Mouse (Mus musculus): Measurements from ENCODE around the gene Gm5485.

Gm5485 gene

DNA sequence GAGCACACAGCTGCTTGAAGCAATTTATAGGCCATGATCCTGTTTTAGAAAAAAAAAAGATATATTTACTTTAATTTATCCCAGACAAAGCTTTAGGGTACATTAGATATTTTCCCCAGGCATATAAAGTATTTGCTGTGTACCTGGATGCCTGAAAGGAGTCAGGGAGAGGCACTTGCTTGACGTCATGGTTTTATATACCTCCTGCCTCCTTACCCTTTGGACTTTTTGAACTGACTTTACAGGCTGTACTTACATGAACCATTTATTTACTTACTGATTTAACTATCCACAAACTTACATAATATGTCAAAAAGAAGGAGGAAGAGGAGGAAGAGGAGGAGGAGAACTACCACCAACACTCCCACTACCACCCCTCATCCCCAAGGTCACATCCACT is at the start of gene Gm5485:
TSS of gene Gm5485 (minus strand) at position 171 of the 400 bp plus-strand sequence.
- CTCF ChIA-PET = no interaction called here

DNA sequence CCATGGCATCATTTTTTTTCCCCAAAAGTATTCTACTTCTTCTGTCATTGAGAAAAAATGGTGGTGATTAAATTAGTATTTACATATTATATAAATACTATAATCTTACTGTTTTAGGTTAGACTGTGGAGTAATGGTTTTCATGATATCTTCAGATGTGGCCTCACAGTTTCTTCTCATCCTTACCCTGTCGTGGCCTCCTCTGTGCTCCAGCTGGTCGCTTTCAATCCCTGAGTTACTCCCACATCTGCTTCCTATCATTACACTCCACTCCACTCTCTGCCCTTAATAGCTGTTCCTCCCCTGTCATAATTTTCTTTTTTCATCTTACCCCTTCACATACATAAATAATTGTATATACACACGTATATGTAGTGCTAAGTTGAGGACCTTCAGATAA is 41.0 kb upstream of the Gm5485 start:
- CTCF ChIA-PET = no interaction called here

DNA sequence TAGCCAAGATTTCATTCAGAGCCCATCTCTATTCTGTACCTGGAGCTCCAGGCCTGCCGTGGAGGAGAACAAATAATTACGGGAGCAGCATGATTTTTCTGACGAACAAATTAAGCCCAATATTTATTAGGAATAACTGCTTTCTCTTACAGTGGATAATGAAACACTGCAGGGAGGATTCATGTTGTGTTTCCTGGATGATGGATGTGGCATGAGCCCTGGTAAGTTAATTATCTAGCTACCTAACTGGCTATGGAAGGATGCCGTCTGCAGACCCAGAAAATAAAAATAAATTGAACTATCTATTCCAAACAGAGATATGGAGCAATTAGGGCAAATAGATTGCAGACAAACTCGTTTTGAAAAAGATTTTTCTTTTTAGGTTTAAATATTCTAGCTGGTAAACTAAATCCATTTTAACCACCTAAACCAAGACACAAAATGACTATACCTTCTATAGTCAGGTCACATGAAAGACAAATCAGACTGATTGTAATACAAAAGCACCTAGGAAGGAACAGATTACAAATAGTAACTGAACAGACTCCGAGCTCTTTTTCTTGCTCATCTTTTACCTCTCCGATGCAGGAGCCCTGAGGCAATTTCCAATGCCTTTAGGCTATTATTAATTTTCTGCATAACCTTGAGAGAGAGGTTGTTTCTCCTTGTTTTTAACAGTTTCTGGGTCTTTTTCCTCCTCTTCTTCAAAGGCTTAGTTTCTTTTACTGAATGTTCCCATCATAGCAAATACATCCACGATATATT is 34.1 kb upstream of the Gm5485 start:
- CTCF ChIA-PET = no interaction called here

DNA sequence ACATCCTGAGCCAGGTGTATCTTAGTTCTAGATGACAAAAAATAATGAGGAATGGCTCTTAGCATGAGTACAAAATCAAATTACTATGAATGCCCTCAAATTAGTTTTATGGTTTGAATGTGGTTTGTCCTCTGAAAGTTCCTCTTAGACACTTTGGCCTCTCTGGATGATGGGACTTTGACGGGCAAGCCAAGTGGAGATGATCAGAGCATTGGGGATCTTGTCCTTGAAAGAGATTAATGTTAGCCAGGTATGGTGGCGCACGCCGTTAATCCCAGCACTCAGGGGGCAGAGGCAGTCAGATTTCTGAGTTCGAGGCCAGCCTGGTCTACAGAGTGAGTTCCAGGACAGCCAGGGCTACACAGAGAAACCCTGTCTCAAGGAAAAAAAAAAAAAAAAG is 32.4 kb upstream of the Gm5485 start:
- CTCF ChIA-PET = no interaction called here

DNA sequence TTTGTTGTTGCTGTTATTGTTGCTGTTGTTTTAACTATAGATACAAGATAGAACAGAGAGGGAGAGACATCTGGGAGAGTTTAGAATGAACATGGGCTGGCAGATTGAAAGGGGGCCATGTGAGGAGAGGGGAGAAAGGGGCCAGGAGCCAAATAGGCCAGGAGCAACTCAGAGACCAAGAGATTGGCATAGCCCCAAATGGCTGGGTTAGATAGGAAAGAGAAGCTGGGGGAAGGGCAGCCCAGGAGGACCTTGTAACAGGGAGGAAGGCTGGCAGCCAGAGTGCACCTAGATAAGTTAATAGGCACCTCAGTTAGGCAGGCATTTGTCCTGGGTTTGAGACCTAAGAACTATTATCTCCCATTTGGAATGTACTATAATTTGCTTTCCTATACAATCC is 25.3 kb upstream of the Gm5485 start:
- CTCF ChIA-PET = no interaction called here

DNA sequence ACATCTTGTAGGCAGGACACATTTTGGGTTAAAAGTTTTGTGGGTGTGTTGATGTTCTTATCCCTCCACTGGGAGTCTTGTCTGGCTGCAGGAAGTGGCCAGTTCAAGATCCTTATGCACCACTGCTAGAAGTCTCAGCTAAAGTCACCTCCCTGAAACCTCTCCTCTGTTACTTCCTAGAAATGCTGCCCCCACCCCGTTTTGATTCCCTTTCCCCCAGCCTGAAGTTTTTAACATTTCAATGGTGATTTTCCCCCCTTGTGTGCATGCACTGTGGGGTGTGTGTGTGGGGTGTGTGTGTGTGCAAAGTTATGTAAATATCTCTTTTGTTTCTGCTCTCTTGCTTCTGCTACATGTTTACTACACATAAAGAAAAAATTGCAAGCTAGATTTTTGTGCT is 23.2 kb upstream of the Gm5485 start:
- CTCF ChIA-PET = no interaction called here

DNA sequence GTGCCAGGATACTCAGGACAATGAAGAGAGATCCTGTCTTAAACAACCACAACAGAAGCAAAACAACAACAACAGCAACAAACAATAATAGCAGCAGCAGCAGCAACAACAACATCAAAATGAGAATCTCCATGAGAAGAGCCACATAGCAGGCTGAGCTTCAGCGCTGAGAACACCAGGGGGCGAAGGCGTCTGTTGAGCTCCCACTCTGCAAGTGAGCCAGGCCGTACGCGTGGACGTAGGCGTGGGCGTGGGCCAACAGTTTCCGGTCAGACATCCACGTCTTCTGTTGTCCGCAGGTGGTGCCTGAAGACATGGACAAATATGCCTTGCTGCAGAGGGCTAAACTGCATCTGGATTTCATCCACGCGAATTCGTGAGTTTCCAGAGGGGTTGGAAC is 18.8 kb upstream of the Gm5485 start, which contains the start of gene Morc1:
TSS of gene Morc1 (plus strand) at position 211 of the 400 bp plus-strand sequence.
- CTCF ChIA-PET = no interaction called here

DNA sequence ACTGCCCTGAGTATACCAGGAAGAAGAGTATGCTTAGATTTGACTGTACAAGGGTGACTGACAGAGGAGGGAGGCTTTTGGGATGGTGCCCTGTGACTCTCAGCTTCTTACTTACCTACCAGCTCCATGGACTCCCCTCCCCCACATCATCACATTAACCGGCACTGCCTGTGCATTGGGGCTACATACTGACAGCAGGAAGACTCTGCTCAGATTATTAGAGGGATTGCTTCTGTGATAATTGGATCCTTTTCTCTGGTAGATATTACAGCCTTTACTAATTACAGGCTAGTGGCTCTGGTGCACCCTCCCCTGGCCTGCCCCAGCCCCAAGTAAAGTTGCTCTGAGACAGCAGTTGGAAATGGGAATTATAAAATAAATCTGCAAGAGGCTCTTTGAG is 17.2 kb upstream of the Gm5485 start:
- CTCF ChIA-PET = no interaction called here

DNA sequence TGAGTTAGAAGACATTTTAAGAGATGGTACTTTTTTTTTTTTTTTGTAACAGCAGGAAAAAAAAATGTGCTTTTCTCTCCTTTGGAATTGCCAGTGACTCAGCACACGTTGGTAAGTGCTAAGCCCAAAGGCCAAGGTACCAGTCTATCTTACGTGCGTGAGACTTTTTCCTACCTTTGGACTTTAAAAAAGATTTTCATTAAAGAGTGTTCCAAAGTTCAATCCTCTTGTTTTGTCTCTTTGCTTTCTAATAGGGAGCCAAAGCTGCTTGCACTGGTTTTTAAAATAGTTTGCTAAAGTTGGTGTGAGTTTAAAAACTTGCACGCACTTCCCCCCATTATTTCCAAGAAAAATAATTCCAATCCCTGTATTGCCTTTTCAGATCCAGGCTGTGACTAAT is 11.9 kb upstream of the Gm5485 start:
- CTCF ChIA-PET = no interaction called here

DNA sequence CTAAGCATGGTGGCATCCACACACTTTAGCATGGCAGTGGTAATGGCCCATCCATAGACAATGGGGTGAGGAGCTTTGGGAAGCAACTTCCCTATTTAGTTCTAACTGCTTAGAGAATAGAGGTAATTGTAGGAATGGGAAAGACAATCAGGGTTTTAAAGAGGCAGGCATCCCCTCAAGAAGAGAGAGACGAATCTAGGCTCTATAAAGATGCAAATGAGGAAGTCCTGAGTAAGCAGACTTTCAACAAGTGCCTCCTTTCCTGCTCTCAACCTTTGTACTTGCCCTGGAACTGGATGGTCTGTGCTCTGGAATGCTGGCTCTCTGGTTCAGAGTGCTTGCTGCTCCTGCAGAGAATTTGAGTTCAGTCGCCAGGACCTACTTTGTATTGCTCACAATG is 10.3 kb upstream of the Gm5485 start:
- CTCF ChIA-PET = no interaction called here

DNA sequence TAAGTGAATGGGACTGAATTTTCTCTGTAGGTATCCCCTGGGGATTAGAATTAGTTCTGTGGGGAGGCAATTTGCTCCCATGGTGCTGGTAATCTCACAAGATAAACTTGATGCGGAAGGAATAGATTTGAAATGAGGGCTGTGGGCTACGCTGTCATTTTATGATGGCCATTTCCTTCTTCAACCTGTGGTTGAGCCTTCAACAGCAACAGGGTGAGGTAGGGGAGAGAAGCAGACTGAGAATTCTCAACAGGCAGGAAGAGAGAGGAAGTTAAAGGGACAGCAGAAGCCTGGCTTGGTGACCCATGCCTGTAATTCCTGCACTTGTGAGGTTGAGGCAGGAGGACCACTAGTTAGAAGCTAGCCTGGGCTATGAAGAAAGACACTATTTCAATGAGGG is 6.8 kb upstream of the Gm5485 start:
- CTCF ChIA-PET = no interaction called here

DNA sequence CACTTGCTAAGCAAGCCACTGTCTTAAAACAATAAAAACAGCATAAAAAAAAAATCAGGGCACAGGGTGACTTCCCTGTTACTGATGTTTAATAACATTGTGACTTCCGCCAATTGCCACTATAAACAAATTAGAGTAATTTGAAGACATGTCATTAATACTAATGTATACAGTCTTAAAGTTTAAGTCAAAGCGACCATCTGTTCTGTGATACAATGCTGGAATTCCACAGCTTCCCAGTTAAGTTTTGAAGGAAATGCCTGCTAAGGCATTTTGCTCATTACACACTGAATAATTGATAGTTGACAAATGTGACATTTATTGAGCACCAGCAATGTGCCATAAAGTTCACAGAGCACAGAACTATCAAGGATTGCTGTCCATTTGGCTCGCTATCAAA is 6.3 kb upstream of the Gm5485 start:
- CTCF ChIA-PET = no interaction called here

DNA sequence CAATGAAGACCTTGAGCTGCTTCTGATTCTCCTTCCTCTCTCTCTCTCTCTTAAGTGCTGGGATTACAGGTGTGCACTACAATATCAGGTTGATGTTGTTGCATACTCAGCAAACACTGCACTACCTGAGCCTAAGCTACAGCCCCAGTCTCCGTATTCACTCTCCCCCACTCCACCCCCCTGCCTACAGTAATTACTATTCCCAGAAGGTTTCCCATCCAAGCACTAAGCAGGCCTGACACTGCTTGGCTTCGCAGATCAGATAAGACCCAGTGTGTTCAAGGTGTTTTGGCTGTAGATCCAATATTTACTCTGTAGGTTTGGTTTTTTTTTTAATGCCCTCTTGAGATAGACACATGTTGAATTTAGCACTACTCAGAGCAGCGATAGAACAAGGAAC is 2.1 kb downstream of the Gm5485 start:
- CTCF ChIA-PET = no interaction called here

DNA sequence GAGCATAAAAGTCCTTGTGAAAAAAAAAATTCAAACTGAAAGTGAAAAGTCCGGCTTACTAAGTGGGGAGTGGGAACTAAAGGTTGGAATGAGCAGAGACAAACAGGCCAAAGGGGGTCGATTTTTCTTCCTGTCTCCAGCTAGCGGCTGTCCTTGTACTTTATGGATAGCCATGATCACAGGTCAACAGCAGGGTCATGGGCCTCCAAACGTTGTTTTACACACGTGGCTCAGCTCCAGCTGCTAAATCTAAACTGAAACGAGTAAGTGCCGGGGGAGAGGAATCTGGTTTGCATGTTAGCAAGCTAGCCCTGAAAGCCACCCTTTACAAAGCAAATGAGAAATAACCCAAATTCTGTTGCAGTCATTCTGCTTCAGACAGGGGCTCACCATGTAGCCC is 2.6 kb downstream of the Gm5485 start:
- CTCF ChIA-PET = no interaction called here

DNA sequence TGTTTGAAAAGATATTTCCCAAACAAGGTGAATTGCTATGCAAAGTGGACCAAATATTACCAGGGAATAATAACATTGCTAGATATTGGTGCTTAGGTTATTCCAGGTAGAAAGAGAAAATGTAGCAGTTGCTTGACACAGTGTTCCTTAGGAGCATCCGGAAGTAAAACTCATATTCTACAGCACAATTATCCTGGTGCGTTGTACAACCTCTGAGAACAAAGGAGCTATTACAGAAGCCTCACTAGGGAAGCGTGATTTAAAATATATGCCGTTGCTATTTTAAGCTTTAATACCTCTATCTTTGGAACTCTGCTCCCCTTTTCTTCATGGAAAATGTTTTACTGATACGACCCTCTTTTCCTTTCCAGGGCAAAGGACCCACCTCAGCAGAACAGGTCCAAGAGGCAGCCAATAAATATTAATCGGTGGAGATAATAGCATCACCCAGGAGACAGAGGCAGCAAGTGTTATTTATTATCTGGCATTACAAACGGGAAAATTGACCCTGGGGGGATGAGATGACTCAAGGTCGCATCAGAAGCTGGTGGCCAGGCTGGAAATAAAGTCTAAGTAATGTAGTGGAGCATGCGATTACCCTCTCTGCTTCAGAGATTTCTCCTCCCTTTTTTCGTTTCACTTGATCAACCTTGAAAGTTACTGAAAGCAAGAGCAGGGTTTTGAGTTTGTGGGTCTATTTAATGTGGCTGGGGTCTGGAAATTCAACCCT is 6.4 kb downstream of the Gm5485 start:
- CTCF ChIA-PET = no interaction called here

DNA sequence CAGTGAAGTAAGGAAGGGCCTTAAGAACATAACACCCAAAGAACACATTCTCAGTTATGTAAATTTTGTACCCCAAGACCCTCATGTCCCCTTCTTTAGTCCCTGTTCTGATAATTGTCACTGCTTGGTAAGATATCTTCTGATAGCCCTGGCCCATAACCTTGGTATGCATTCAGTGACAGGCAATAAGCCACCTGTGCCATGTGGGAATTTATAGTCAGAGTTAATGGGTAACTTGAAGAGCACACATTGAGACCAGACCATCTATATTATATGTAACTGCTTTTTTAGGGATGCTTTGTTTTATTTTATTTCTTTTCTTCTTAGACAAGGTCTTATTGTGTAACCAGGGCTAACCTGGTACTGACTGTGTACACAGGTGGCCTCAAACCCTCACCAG is 8.2 kb downstream of the Gm5485 start:
- CTCF ChIA-PET = no interaction called here

DNA sequence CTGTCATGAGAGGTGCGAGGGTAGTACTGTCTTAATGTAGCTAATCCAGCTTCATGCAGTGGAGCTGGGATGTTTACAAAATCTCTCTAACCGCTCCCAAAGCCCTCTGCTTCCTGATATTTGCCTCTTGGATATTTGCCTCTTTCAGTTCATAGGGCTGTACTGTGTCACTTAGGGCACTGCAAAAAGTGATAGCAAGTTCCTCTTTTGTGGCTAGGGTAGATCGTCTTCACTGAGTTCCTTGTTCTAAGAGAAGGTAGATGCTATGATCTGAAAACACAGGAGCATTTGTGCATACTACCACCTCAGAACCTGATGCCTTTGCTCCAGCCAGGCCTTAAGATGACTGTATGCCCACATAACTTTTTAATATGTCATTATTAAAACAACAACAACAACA is 8.8 kb downstream of the Gm5485 start:
- CTCF ChIA-PET = no interaction called here

DNA sequence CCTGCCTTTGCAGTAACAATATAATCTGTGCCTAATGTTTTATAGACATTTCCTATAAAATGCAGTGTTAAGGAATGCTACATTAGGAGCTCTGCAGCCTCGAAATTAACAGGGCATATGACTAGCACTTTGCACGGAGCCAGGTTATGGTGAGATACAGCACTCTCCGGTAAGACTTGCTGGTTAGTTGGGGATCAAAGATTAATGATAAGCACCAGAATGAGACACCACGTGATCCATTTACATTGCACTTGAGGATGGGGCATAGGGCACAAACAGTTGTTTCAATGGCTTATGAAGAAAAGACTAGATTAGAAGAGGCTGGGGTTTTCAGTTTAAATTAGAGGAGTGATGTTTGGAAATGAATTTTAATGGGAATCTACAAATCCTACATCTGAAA is 9.3 kb downstream of the Gm5485 start:
- CTCF ChIA-PET = no interaction called here

DNA sequence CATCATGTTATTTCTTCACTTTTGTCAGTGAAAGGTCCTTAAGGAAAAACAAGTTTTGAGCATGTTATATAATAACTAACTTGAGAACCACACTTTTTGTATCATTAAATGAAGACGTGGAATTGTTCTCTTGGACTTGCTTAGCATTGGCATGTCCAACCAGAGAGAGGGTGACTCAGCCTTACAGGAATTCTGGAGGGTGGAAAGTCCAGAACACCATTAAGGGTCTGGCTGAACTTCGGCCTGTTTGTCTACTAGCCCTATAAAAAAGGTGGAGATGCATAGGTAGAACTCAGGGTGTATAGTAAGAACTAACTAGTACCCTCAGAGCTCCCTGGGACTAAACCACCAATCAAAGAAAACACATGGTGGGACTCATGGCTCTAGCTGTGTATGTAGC is 16.9 kb downstream of the Gm5485 start:
- CTCF ChIA-PET = no interaction called here

DNA sequence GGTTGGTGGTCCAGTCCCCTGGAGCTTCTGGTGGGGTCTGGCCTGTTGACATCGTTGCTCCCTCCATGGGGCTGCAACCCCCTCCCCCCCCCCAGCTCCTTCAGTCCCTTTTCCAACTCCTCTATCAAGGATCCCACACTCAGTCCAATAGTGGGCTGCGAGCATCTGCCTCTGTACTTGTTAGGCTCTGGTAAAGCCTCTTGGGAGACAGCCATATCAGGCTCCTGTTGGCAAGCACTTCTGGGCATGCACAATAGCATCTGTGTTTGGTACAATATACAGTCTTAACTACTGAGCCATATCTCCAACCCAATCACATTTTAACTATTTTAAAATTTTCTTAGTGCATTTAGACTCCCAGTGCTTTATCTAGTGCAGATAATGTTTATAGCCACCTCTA is 25.2 kb downstream of the Gm5485 start:
- CTCF ChIA-PET = no interaction called here

DNA sequence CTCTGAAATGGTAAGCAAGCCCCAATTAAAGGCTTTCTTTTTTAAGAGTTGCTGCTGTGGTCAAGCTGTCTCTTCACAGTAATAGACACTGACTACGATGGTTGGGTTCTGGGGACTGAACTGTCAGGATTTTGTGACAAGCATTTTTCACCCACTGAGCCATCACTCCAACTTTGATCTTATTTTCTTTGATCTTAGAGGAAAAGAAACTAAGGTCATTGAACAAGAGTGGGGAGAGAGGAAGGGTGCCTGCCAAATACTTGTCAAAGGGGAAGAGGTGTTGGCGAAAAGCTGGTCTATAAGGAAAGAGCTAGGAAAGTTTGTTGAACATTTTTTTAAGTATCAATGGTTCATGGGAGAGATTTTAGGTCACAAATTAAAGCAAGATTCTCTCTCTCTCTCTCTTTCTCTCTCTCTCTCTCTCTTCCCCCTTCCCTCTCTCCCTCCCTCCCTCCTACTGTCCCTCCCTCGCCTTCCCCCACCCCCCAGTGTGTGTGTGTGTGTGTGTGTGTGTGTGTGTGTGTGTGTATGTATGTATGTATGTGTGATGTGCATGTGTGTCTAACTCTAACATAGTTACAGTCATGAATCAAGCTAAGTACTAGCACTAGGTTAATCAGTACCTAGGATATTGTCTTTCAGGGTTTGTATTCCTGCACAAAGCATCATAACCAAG is 28.5 kb downstream of the Gm5485 start:
- CTCF ChIA-PET = no interaction called here

DNA sequence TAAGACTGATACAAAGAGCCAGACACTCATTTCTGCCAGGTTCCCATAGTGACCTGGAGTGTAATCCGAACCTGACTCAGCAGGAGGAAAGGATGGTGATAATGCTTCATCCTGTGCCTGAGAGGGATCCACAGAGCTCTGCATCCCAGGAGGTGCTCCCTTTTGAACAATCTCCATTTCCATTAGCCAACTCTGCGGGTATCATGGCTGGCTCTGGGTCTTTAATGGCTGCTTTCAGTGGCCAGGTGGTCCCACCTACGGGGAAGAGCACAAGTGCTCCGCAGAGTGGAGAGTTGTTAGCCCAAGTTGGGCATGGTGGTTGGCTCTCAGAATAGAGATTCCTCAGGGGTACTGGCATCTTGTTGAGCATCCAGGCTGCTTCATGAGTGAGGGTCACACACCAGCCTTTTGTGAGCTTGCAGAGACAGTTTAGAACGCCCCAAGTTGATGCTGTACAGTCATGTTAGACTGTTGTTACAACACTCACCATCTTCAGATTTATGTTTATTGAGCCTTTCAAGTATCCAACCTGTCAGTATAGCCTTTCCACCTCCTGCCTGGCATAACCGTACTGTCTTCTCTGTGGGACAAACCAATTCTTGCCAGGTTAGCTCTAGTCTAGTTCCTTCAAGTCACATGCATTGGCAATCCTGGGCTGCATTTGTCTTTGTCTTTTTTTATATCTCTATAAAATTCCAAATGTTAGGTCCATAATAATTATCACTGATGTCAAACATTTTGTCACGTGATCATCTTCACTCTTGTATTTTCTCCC is 38.3 kb downstream of the Gm5485 start:
- CTCF ChIA-PET = no interaction called here

DNA sequence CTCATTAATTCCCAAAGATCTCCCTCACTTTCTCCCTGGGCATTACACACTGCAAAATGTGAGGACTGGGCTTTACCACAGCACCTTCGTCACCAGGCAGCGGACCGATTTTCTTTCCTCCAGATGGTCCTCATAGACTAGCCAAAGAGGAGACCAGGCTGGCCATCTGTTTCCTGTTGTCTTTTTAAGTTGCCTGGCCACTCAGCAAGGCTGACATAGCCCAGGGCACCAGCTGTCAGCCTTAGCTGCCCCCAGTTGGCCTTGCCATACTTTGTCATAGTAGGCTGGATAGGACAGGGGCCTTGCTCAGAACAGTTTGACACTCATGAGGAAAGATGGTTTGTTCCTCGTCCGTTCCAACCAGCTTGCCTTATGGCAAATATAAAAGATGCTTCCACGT is 39.8 kb downstream of the Gm5485 start:
- CTCF ChIA-PET = no interaction called here

All from spleen, embryonic (tissue).